Mouse (Mus musculus): Measurements from ENCODE around the gene Plekhg5.

Plekhg5 gene

DNA sequence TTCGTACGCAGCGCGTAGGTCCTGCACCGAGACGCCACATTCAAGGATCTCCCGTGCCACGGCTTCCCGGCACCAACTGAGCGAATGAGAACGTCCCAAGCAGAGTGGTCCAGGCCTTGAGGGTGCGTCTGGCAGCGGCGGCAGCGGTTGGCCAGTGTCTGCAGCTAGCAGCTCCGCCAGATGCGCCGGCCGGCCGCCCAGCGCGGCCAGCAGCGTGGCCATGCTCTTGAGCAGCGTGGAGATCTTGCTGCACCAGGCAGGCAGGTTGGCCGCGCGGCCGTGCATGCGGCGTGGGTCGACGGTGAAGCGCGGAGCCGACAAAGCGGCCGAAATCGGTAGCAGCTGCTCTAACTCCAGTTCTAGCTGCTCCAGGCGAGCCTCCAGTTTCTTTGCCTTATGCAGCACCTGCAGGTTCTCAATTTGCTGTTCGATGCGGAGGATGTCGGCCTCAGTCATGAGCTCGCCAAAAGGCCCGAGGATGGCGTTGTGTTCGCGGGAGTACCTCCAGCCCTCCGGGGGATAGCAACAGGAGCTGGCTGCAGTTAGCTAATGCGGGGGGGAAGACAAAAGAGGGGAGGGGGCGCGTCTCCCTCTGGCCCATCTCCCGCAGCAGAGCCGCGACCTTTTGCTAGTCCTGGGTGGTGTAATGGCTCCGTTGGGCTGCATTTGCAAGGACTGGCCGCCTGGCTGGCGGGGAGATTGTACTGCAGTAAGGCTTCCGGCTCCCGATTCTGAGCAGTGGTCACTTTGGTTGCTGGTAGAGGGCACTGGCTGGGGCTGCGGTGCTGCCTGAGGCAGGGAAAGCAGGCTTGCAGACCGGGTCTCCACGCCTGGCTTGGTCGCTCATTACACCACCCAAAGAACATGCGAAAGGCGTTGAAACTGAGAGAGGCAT, 54.0 kb downstream of the Plekhg5 start:
- no peak for DNase-seq

DNA sequence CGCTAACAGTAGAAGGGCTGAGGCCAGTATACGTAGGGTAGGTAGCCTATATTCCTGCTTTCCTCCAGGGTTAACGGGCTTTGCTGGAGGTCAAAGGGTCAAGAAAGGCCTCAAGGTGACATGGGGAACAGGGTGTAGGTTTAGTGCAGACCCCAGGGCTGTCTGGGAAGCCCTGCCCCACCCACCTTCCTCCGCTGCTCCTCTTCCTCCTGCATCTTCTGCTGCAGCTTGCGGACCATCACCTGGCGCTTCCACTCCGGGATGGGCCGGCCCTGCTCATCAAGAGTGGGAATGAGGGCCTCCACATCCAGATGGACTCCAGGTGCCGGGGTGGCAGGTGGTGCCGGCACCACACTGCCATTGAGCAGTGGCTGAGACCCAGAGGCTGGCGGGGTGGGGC, 55.6 kb downstream of the Plekhg5 start:
- DNase-seq: no peak

DNA sequence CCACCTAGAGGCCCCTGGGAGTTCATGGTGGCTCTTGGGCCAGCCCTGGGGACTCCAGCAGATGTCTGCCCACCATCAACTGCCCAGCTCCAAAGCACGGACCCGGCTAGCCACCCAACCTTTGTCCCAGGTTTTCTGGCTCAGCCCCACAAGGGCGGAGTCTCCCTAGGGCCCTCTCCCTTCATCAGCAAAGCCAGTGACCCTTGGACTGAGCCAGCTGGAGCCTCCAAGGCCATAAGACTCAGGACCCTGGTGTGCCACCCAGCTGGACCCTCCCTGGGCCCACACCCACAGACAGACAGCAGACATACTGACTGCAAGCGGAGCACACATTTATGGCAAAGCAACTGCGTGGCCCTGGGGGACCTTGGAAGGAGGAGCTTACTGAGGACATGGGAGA, 56.5 kb downstream of the Plekhg5 start:
- DNase-seq: no peak

DNA sequence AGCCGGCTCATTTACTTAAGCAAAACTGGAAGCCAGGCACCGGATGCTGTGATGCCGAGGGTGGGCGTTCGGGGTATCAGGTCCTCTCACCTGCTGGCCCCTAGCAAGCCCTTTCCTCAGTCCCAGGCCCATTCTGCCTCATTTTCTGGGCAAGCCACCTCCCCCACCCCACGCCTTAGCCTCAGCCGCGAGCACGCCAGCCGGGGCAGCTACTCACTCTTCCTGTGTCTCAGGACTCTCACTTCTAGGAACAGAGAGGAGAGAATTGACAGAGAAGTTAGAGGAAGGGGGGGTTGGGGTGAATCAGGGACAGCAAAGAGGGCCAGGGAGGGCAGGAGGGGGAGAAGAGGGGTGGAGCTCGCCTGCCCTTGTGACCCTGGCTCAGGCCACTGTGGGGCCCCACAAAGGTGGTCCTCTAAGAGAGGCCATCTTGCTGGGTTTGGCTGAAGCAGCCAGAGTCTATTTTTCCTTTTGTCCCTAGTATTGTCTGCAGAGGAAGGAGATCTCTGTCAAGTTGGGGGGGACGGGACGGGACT, 57.2 kb downstream of the Plekhg5 start:
- DNase-seq: no peak

DNA sequence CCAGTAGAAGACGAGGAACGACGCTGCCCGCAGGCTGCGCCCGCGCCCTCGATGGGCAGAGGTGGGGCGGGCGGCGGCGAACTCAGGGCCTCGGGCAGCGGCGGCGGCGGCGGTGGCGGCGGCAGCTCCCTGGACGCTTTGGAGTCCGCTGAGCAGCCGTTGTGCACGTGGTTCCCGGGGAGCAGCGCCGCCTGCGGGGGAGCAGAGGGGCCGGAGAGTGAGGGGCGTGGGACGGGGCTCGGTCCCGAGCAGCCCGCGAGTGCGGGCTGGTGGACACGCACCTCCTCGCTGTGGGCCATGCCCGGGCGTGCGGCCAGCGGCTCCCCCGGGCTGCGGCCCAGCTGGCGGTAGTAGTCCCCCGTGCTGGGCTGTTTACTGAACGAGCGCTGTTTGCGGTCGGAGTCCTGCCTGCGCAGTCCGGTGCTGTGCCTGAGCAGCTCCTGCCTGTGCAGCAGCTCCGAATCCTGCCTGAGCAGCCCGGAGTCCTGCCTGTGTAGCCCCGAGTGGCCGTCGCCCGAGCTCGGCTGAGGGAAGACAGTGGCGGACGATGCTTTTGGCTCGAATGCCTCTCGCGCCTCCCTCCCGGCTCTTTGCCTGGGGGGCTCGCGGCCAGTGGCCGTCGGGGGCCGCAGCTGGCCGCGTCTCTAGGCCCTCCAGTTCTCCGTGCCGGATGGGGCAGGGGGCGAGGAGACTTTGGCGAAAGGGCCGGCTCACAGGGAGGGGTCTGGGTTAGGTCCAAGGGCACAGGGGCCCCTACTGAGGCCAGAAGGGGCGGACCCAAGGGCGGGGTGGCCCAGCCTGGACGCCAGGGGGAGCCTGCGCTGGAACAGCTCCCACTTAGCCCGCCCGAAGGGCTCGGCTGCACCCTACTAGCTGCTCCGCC, 58.7 kb downstream of the Plekhg5 start:
- DNase-seq: peak; percentile 26

DNA sequence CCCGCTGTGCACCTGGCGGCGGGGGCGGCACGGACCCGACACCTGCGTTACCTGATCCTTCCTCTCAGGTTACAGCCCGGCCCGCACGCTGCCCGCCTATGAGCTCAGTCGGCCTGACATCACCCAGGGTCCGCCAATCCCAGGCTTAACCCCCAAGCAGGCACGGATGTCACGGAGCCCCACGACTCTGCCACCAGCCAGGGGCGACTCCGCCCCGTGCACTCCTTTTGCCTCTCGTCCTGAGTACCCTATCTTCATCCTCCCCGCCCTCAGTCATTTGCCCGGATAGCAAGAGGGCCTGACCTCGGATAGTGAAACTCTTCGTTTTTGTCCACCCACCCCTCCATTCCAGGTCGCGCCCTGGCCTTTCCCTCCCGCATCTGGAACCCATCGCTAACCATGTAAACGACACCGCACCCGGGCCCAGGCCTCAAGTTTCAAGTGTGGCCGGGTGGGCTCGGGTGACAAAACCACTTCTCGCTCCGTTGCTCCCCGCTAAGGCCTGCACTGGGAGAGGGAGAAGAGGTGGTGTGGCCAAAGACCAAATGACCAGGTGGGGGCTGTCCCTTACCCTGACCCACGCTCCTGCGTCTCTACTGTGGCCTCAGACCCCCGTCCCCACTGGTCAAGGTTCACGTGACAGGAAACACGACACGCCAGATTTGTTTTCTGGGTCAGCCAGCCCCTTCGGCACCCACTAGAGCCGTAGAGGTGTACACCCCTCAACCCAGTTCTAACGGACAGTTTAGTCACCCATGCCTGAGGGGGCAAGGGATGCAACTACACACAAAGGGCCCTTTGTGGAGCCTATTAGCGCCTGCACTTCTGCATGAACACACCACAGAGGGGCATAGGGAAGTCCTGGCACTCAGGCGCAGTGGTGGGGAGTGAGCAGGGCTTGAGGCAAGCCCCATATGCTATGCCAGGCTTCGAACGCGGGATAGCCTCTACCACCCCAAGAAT, 59.8 kb downstream of the Plekhg5 start:
- no peak for DNase-seq

DNA sequence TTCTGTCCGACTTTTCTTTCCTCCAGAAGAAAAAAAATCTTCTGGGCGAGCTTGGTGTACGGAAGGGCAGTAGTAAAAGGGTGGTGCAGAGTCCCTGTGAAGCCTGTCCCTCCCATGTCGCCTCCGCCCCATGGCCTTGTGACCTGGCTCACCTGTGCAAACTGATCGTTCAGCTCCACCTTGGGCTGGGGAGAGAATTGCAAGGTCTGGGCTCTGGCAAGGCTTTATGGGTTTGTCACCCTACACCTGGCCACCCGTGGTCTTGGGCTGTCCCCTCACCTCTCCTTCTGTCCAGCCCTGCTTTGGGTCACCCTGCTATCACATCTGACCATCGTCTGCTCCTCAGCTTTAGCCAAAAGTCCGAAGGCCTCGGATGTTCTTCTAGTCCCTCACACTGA, 60.5 kb downstream of the Plekhg5 start:
- no peak for DNase-seq

DNA sequence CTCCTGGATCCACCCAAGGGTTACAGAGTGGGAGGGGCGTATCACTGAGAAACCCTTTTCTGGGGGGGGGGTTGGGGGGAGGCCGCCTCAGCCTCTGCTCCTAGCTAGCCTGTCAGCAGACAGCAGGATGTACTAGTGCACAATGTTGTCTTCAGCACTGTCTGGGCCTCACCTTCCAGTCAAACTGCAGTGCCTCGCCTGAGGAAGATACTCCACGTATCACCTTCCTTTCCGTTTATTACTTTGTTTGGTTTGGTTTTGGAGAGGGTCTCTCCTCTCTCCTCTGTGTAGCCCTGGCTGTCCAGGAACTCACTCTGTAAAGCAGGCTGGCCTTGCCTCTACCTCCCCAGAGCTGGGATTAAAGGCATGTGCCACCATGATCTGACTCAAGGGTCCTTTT, 60.9 kb downstream of the Plekhg5 start:
- no peak for DNase-seq

DNA sequence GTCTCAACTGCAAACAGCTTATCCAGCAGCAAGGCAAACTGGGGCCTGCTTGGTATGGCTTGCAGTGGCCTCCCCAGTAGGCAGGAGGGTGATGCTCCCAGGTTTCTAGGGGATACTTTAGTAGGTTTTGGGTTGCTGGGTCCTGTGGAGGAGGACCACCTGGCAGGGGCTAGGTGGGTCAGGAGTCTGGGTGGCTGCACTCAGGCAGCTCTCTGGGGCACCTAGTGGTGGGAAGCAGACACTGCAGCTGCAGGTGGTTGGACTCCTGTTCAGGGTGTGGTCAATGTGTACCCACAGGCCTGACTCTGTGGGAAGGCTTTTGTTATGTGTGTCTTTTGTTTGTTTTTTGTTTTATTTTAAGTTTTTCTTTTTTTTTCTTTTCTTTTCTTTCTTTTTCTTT, 62.2 kb downstream of the Plekhg5 start:
- no peak for DNase-seq

DNA sequence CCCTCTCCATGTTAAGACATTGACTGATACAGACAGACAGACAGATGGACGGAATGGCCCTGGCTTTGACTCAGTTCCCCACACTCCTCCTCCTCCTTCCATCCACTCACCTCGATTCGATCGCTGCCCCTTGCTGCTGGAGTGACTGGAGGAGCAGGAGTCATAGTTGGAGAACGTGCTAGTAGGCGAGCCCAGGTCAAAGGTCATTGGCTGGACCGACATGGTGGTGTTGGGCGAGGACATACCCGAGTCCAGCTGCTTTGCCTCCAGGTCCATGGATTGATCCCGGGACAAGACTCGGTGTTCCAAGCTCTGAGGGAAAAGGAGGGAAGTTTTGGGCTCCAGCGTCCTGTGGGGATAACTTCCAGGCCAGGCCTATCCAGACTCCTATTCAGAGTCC, 63.1 kb downstream of the Plekhg5 start:
- no peak for DNase-seq

DNA sequence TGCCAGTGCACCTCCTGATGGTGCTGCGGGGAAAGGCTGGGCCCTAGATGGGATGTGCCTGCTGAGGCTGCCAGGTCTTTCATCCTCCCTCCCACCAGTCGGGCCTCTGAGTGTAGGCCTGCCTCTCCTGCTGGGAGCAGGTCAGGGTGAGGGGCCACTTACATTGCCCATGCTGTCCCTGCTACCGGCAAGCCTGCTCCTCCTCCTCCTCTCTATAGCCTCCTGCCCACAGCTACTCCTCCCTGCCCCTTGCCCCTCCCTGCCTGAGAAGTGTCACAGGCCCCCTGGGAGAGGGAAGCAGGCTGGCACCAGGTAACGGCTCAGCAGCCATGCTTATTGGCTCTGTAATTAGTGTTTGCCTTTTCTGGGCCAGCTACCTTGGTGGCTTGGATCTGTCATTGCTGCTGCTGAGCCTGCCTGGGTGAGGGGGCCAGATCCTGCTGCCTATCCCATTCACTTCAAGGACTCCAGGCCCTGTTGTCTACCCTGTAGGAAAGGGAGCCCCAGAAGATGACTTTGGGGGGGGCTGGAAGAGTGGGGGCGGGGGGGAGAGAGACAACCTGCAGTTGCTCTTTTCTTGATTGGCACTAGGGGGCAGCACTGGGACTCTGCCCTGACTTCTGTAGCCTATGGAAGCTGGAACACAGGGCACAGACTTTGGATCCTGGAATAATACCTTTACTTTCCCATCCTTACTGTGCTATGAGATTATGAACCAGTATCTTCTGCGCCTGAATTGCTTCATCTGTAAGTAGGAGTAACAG, 64.0 kb downstream of the Plekhg5 start:
- no peak for DNase-seq

DNA sequence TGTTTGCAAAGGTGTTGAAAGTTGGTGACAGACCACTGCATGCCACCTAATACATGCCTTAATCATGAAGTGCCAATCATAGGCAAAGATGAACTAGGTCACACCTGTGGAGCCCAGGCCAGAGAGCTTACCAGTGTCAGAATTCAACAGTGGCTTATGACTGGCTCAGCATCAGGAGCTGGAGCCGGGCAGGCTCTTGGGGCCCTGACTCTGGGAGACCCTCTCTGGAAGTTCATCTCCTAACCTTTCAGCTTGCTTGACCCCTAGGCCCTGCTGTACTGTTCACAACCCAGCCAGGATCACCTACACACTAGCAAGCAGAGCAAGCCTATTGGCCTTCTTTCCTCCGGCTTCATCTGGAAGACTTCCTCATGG, 64.6 kb downstream of the Plekhg5 start:
- no peak for DNase-seq

DNA sequence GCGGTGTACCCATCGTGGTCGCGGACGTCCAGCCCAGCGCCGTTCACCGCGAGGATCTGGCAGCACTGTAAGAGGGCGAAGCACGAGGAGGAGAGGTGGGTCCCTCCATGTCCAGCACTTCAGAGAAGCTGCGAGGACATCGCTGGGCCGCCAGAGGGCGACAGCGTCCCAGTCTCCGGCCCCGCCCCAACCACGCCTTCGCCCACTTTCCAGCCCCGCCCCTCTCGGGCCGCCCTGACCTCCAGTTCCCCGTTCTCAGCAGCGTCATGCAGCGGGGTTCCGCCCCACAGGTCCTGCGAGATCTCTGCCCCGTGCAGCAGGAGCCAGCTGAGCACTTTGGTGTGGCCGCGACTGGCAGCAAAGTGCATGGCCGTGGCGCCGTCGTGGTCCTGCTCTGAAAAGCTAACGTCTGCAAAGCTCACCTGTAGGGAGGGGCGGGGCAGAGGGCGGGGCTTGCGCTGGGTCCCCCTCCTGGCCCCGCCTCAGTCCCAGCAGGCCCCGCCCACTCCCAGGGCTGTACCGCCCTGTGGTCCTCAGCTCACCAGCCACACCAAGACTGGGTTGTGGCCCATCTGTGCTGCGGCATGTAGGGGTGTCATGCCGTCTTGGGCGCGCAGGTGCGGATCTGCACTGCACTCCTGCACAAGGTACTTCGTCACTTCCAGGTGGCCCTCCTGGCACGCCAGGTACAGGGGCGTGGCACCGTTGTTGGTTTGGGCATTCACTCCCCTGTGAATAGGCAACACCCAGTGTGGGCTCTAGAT, 66.4 kb downstream of the Plekhg5 start:
- DNase-seq: peak; percentile 77

DNA sequence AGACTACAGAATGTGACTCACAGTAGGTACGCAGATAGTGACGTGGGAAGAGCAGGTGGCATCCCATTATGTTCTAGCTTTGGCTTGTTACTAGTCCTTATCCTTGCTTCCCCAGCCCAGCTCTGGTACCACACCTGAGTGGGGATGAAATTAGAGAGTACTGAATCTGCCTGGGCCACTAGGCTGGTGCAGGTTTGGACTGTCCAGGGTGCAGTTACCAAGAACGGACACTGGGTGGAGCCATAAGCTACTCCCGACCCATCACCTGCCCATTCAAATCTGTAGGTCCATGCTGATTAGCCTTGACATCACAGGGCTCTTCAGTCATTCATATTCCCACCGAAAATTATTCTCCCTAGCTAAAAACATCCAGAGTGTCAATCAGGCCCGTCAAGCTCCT, 68.1 kb downstream of the Plekhg5 start:
- DNase-seq: no peak

DNA sequence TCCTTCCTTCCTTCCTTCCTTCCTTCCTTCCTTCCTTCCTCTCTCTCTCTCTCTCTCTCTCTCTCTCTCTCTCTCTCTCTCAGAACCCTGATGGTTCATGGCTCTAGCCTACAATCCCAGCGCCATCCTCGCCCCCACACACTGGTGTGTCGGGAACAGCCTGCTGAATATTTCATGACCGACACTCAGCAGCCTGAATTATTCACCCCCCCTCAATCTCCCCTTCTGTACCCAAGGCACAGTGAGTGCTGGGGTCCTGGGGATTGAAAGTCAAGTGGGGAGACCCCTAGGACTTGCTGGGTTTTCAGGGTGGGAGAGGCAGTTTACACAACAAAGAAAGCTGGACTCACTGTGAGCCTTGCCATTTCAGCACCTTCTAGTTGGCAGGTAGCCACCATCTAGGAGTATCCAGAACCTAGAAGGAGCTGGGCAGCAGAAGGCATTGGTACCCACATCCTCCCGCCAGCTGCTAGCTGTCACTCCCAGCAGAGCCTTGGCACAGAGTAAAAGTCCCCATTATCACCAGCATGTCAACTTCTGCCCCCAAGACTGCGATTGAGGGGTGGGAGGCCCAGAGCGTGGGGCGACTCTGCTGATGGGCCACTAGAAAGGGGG, 69.3 kb downstream of the Plekhg5 start:
- no peak for DNase-seq

DNA sequence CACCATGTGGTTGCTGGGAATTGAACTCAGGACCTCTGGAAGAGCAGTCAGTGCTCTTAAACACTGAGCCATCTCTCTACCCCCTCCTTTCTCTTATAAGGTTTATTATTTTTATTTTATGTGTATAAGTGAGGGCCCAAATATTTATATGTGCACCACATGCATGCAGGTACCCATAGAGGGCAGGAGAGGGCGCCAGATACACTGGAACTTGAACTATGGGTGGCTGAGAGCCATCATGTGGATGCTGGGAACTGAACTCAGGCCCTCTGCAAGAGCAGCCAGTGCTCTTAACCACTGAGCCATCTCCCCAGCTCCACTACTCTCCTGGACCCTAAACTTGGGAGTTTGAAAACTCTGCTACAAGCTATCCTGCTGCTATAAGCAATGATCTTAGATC, 71.3 kb downstream of the Plekhg5 start:
- DNase-seq: no peak

DNA sequence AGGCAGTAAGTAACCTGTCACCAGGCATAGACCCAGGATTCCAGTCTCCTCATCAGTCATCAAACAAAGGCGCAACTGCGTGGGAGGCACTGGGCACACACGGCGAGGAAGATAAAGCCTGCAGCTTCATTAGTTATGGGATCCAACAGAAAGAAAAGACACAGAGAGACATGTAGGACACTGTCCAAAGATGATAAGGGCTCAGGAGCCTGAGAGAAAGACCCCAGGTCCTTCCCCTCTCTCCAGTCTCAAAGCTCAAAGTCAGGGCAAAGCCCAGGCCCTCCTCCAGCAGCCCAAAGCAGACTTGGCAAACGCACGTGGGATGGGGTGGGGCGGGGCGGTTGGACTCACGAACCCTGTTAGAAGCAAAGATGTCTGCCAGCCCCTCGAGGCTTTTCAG, 73.2 kb downstream of the Plekhg5 start:
- DNase-seq: no peak

DNA sequence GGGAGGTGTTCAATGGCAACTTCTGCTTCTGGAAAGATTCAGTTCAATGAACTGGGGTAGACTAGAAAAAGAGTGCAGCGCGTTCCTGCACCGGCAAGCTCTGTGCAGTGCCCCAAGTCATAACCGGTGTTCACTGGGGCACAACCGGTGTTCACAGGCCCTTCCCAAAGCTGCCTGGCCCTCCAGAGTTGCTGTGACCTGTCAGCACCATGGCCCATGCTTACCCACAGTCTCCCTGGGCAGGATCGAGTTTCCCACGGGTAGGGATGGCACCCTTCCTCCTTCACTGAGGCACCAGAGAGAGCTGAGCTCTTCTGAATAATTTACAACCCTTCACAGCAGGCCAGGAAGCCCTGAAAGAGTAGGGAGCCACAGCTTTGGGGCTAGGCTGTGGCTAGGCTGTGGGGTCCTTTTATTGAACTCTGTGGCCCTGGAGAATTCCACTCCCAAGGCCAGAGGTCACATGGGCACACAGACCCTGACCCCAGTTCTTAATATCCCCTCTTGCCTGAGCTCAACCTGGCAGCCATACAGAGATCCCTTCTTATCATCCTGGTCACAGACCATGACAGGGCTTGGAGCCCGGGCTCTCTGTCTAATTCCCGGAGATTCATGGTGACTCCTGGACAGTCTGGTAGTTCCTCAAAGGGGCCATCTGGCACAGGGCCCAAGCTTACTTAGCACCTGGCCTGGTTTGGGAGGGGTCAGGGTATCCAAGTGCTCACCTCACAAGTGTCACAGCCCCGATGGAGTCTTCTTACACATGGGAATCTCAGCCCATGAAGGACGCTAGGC, 73.9 kb downstream of the Plekhg5 start:
- DNase-seq: no peak

DNA sequence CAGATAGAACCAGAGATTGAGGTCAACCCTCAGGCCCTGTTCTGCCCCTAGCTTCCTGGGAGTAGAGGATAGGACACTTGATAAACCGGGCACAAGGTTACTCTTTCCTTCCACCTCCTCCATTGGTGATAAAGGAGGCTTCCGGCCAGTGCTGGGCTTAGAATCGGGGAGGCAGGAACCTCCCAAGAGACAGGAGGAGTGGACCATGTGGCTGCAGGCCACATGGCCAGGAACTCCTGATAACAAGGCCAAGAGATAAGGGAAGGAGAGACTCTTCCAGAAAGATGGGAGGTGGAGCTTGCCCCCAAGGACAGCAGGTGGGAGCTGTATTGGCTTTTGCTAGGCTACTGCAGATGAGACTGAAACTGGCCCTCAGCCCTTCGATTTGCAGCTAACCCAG, 78.2 kb downstream of the Plekhg5 start:
- no peak for DNase-seq

All from cerebellum, adult 11 months (tissue).